Mouse (Mus musculus) embryonic facial prominence, embryonic 10.5 days (tissue): ENCODE data around the gene Hoxd1. TPM values are rescaled to one million over a fixed set of nuclear protein-coding genes. Genes with fewer than 3 reads are reported as not detected.
A peak's percentile ranks its signal among the peaks of the same experiment; 100 is the strongest.

Experiments used
- DNase-seq: peaks from one replicate; pipeline ENCODE4 v3.0.0-alpha.2; 2017; ENCODE audit warnings: low spot score
- H3K27ac ChIP-seq: fragments of 300-500 bp; sonication (generic); replicated peaks from 2 replicates; pipeline ENCODE4 v1.5.1; 2016; ENCODE audit warnings: mild to moderate bottlenecking
- H3K27me3 ChIP-seq: fragments of 300-500 bp; sonication (generic); replicated peaks from 2 replicates; pipeline ENCODE4 v1.6.1; 2016; ENCODE audit warnings: low read depth, mild to moderate bottlenecking; ENCODE audit not compliant: poor library complexity, severe bottlenecking
- H3K36me3 ChIP-seq: fragments of 300-500 bp; sonication (generic); replicated peaks from 2 replicates; pipeline ENCODE4 v1.6.1; 2016; ENCODE audit warnings: mild to moderate bottlenecking, moderate library complexity
- H3K4me1 ChIP-seq: fragments of 300-500 bp; sonication (generic); 2 replicates; pipeline ENCODE4 v1.6.1; 2016
- H3K4me3 ChIP-seq: fragments of 300-500 bp; sonication (generic); 2 replicates; pipeline ENCODE4 v1.5.1; 2016; ENCODE audit warnings: mild to moderate bottlenecking, moderate library complexity
- H3K9me3 ChIP-seq: fragments of 300-500 bp; sonication (generic); 2 replicates; pipeline ENCODE4 v1.6.1; 2016; ENCODE audit warnings: mild to moderate bottlenecking
- WGBS: fragments of 180-500 bp; shearing (Covaris S2); methylation state at CpG from one replicate; pipeline ENCODE4 v1.1.7; 2016; 5-methylcytosine and 5-hydroxymethylcytosine counted together
- microRNA counts: library from miRNA; unstranded; fragments of <30 nt; microRNA quantifications from one replicate; lab custom pipeline; 2017
- microRNA-seq: library from miRNA; unstranded; fragments of <30 nt; microRNA quantifications from one replicate; pipeline ENCODE4, GENCODE M21; 2017
- polyA plus RNA-seq: library from polyadenylated mRNA; unstranded; fragments of >200 nt; fragmentation: Nextera tagmentation; extraction: Ambion mirVana; gene quantifications from 2 replicates; pipeline ENCODE4 v1.2.1, GENCODE M21; 2016

Gene Hoxd1
- polyA plus RNA-seq, 1 experiment from 2014 or later = 0.20 TPM

- peak; percentile 14 for DNase-seq
- WGBS = 3% methylated on average over 1 of the region's 1 CpGs
- Histone ChIP-seq H3K27me3 (peaks cover 99% of the 10 kb centered on the region), H3K4me1 (peaks cover 22% of the 10 kb centered on the region), H3K27ac (no peak overlapping the region), H3K36me3 (no peaks in the 10 kb centered on the region), H3K9me3 (no peaks in the 10 kb centered on the region), H3K4me3 (no peak overlapping the region)
Measured at GRCm38 (mm10) chr2:74760146-74760545, 2.6 kb upstream of the Hoxd1 start.

GRCm38 (mm10) chr2:74761941-74762340 lies 839 bp upstream of the Hoxd1 start:
- DNase-seq = peak; percentile 23
- Histone ChIP-seq H3K36me3 (no peaks in the 10 kb centered on the region), H3K27ac (no peak overlapping the region), H3K9me3 (no peaks in the 10 kb centered on the region), H3K4me3 (peak overlapping the region; percentile 63; the same call in 1 of the 2 replicates), H3K4me1 (peaks cover 22% of the 10 kb centered on the region), H3K27me3 (peaks cover 99% of the 10 kb centered on the region)
- WGBS = 4% methylated on average over 13 of the region's 13 CpGs

GRCm38 (mm10) chr2:74763245-74763735 lies 510 bp downstream of the Hoxd1 start:
- Histone ChIP-seq H3K9me3 (no peaks in the 10 kb centered on the region), H3K36me3 (no peaks in the 10 kb centered on the region), H3K4me3 (peak overlapping the region; percentile 63), H3K27ac (peak overlapping the region; percentile 40; the same call in 1 of the 2 replicates), H3K4me1 (peaks cover 22% of the 10 kb centered on the region), H3K27me3 (peaks cover 99% of the 10 kb centered on the region)
- no peak for DNase-seq
- 2% methylated on average over 53 of the region's 53 CpGs for WGBS

GRCm38 (mm10) chr2:74763976-74764375 lies 1.2 kb downstream of the Hoxd1 start:
- peaks cover 22% of the 10 kb centered on the region for H3K4me1 ChIP-seq
- H3K4me3 ChIP-seq = no peak overlapping the region
- WGBS = 52% methylated on average over 10 of the region's 10 CpGs
- no peak for DNase-seq
- H3K27ac ChIP-seq = no peak overlapping the region
- no peaks in the 10 kb centered on the region for H3K9me3 ChIP-seq
- H3K36me3 ChIP-seq = no peaks in the 10 kb centered on the region
- peaks cover 100% of the 10 kb centered on the region for H3K27me3 ChIP-seq

GRCm38 (mm10) chr2:74774359-74774758 lies 11.6 kb downstream of the Hoxd1 start:
- DNase-seq = no peak
- H3K4me1 ChIP-seq = no peaks in the 10 kb centered on the region
- H3K4me3 ChIP-seq = no peak overlapping the region
- 89% methylated on average over 2 of the region's 2 CpGs for WGBS
- H3K9me3 ChIP-seq = no peaks in the 10 kb centered on the region
- no peaks in the 10 kb centered on the region for H3K36me3 ChIP-seq
- H3K27me3 ChIP-seq = peaks cover 38% of the 10 kb centered on the region
- H3K27ac ChIP-seq = no peak overlapping the region

- H3K9me3 ChIP-seq = no peaks in the 10 kb centered on the region
- H3K4me1 ChIP-seq = no peaks in the 10 kb centered on the region
- no peak overlapping the region for H3K27ac ChIP-seq
- DNase-seq = no peak
- no peaks in the 10 kb centered on the region for H3K36me3 ChIP-seq
- H3K4me3 ChIP-seq = no peak overlapping the region
- peaks cover 23% of the 10 kb centered on the region for H3K27me3 ChIP-seq
- WGBS = 68% methylated on average over 13 of the region's 13 CpGs
Measured at GRCm38 (mm10) chr2:74777536-74778275, 14.9 kb downstream of the Hoxd1 start.

- Histone ChIP-seq H3K27me3 (peaks cover 19% of the 10 kb centered on the region), H3K36me3 (no peaks in the 10 kb centered on the region), H3K27ac (no peak overlapping the region), H3K9me3 (no peaks in the 10 kb centered on the region), H3K4me1 (no peaks in the 10 kb centered on the region), H3K4me3 (no peak overlapping the region)
- 83% methylated on average over 5 of the region's 5 CpGs for WGBS
- DNase-seq = no peak
Measured at GRCm38 (mm10) chr2:74781386-74781785, 18.6 kb downstream of the Hoxd1 start.

- no peaks in the 10 kb centered on the region for H3K36me3 ChIP-seq
- no peak overlapping the region for H3K4me3 ChIP-seq
- no peaks in the 10 kb centered on the region for H3K4me1 ChIP-seq
- WGBS = 68% methylated on average over 7 of the region's 7 CpGs
- H3K9me3 ChIP-seq = no peaks in the 10 kb centered on the region
- H3K27me3 ChIP-seq = no peaks in the 10 kb centered on the region
- DNase-seq = no peak
- H3K27ac ChIP-seq = no peak overlapping the region
Measured at GRCm38 (mm10) chr2:74795531-74795930, 32.8 kb downstream of the Hoxd1 start.

GRCm38 (mm10) chr2:74808431-74808830 lies 45.7 kb downstream of the Hoxd1 start:
- Histone ChIP-seq H3K27ac (no peak overlapping the region), H3K36me3 (no peaks in the 10 kb centered on the region), H3K27me3 (no peaks in the 10 kb centered on the region), H3K4me1 (peaks cover 24% of the 10 kb centered on the region), H3K4me3 (no peak overlapping the region), H3K9me3 (no peaks in the 10 kb centered on the region)
- no peak for DNase-seq
- 86% methylated on average over 5 of the region's 5 CpGs for WGBS

MicroRNAs encoded within 50 kb of the gene (microRNA counts, 519-probe panel; counts per million panel counts)
- microRNA mmu-miR-10b (lab: Ali Mortazavi, UCI) = 188 counts per million, percentile 57 among the panel's probes with 10 or more counts

Small RNA genes within 50 kb of the gene (microRNA-seq; reads per million reads assigned to microRNA genes)
- gene Mir10b = 191 reads per million, percentile 57 among the genes with 10 or more reads in this experiment

Other genes with a start within 250 kb of the Hoxd1 start
- gene Lnpk, start 183.5 kb upstream of the Hoxd1 start, polyA plus RNA-seq = 35.2 and 35.3 TPM in 2 replicates
- gene Evx2, start 103.4 kb upstream of the Hoxd1 start, polyA plus RNA-seq = 0.05 and 0.08 TPM in 2 replicates
- gene Hoxd13, start 94.7 kb upstream of the Hoxd1 start, polyA plus RNA-seq = not detected in 2 replicates
- gene Hoxd12, start 88.0 kb upstream of the Hoxd1 start, polyA plus RNA-seq = not detected in 2 replicates
- not detected in 2 replicates for gene Hoxd11, start 83.4 kb upstream of the Hoxd1 start, polyA plus RNA-seq
- not detected in 2 replicates for gene Hoxd10, start 71.1 kb upstream of the Hoxd1 start, polyA plus RNA-seq
- gene Hoxd9, start 65.3 kb upstream of the Hoxd1 start, polyA plus RNA-seq = not detected in 2 replicates
- gene Hoxd8, start 58.4 kb upstream of the Hoxd1 start, polyA plus RNA-seq = not detected in 2 replicates
- gene Hoxd3, start 51.1 kb upstream of the Hoxd1 start, polyA plus RNA-seq = 1.7 and 6.9 TPM in 2 replicates
- not detected in 2 replicates for gene Hoxd4, start 51.1 kb upstream of the Hoxd1 start, polyA plus RNA-seq
- not detected in 2 replicates for gene Gm28230, start 36.3 kb upstream of the Hoxd1 start, polyA plus RNA-seq
- 112 and 113 TPM in 2 replicates for gene Mtx2, start 62.8 kb downstream of the Hoxd1 start, polyA plus RNA-seq